Mouse (Mus musculus) CD4-positive helper T cell, adult 2 months (primary cell): Measurements from ENCODE around the gene Atp7a.

ENCODE experiments used
- DNase-seq: peaks from one replicate; pipeline ENCODE4 v3.0.0-alpha.2; 2012; ENCODE audit warnings: low read depth, missing footprints, low spot score

Atp7a gene

DNA sequence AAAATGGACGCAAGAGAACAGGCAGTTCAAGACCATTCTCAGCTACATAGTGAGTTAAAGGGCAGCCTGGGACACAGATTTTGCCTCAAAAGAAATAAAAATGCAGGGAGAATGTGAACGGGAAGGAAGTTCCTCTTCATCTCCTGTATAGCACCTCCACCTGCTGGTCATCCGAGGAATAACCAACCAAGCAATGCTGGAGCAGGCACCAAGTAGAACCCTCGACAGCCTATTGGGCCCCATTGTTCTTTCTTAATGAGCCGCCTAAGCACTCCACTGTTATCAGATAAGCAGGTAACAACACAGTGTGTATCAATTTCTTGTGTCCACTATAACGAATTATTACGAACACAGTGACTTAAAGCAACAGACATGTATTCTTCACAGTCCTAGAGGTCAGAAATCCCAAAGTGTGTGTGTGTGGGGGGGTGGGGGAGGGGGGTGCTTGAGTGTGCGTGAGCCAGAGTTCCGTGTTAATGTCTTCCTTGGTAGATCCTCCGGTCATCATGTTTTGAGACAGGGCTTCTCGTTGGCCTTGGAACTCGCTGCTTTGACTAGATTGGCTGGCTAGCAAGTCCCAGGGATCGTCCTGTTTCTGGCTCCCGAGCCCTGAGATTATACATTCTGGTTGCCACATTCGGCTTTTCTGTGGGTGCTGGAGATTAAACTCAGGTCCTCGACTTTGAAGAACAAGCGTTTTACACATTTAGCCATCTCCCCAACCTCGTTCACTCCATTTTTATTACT, 144.2 kb downstream of the Atp7a start:
- peak; percentile 75 for DNase-seq

DNA sequence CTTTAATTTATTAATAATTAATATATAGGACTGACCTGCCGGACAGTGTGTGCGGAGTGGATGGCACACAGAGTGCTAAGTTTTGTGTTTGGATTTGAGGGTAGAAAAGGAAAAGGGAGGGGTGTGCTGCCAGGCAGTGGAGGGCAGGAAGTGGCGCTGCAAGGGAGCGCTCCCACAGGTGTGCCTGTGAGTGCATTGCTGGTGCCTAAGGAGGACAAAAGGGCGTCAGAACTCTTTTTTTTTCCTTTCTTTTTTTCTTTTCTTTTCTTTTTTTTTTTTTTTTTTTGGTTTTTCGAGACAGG, 144.7 kb downstream of the Atp7a start:
- DNase-seq: peak; percentile 29
